ENCODE assay signal across 21 mouse cellular contexts in genomic region chr12:107949416-107949815, GRCm38 (mm10). TPM values are rescaled to one million over a fixed set of nuclear protein-coding genes. Genes with fewer than 3 reads are reported as not detected.
"Had no signal": no experiment of that assay in that cellular context is flagged by ENCODE, and none has a peak within 500 bp of the region (broad histone marks: within the 10 kb centered on the region; RNA-seq: fewer than 3 reads in every experiment).

No protein-coding gene starts in this region.

- H3K4me2 ChIP-seq: liver, embryonic 15.5 days; lung, embryonic 15.5 days; midbrain, embryonic 12.5 days; neural tube, embryonic 13.5 days; neural tube, embryonic 15.5 days had no signal

- H3K36me3 ChIP-seq: liver, embryonic 15.5 days; lung, embryonic 15.5 days; midbrain, embryonic 12.5 days; neural tube, embryonic 13.5 days; neural tube, embryonic 15.5 days had no signal

- H3K9me3 ChIP-seq: liver, embryonic 15.5 days; lung, embryonic 15.5 days; midbrain, embryonic 10.5 days; midbrain, embryonic 12.5 days; neural tube, embryonic 13.5 days; neural tube, embryonic 15.5 days had no signal

- H3K27me3 ChIP-seq: liver, embryonic 15.5 days; lung, embryonic 15.5 days; midbrain, embryonic 12.5 days; neural tube, embryonic 13.5 days; neural tube, embryonic 15.5 days had no signal

- ATAC-seq: liver, postnatal 0 days; lung, postnatal 0 days; midbrain, embryonic 16.5 days had no signal

- H3K4me1 ChIP-seq: liver, embryonic 15.5 days had no signal

- H3K27ac ChIP-seq: liver, embryonic 15.5 days; lung, embryonic 15.5 days; midbrain, embryonic 10.5 days; midbrain, embryonic 12.5 days; neural tube, embryonic 13.5 days; neural tube, embryonic 15.5 days had no signal

- DNase-seq: liver, postnatal 0 days; lung, adult 2 months; lung, postnatal 4 days; midbrain, embryonic 14.5 days; retina, postnatal 1 day; right cerebral cortex, adult 18-20 months; right cerebral cortex, postnatal 25 days; right cerebral cortex, postnatal 4 days; spleen, adult 18-20 months; thymus, adult 18-20 months; thymus, postnatal 14 days; thymus, postnatal 36 days had no signal

- H3K4me3 ChIP-seq: liver, embryonic 15.5 days; lung, embryonic 15.5 days; midbrain, embryonic 10.5 days; midbrain, embryonic 12.5 days; myocyte; neural tube, embryonic 13.5 days; neural tube, embryonic 15.5 days had no signal

- H3K9ac ChIP-seq: liver, embryonic 15.5 days; liver, postnatal 0 days; lung, embryonic 15.5 days; midbrain, embryonic 12.5 days; neural tube, embryonic 13.5 days; neural tube, embryonic 15.5 days had no signal

RNA-seq across cellular contexts. Expression of gene Bcl11b, which starts 54.0 kb away (rescaled TPM):
- polyA plus RNA-seq: liver, postnatal 0 days; myocyte had no signal
